ENCODE assay signal across 9 mouse cellular contexts in genomic region chr13:58688249-58688648, GRCm38 (mm10).
"Had no signal": no experiment of that assay in that cellular context is flagged by ENCODE, and none has a peak within 500 bp of the region (broad histone marks: within the 10 kb centered on the region; RNA-seq: fewer than 3 reads in every experiment).

No protein-coding gene starts in this region.

- DNase-seq: kidney, adult 8-10 months; kidney, postnatal 4 days; left cerebral cortex, postnatal 4 days; lung, postnatal 14 days; midbrain, embryonic 14.5 days; right cerebral cortex, adult 18-20 months; right cerebral cortex, postnatal 25 days; thymus, postnatal 36 days had no signal

- ATAC-seq: liver, embryonic 12.5 days had no signal
